Mouse (Mus musculus) limb, embryonic 13.5 days (tissue): ENCODE measurements around the gene Gpr155. TPM values are rescaled to one million over a fixed set of nuclear protein-coding genes. Genes with fewer than 3 reads are reported as not detected.

ENCODE experiments used
- ATAC-seq: fragments of 200-750 bp; cut with Nextera tagmentation; 2 replicates; pipeline ENCODE4 v1.8.0; 2017; ENCODE audit warnings: low read depth, moderate number of reproducible peaks, moderate TSS enrichment; ENCODE audit not compliant: low FRiP score
- H3K27ac ChIP-seq: fragments of 300-500 bp; sonication (generic); 2 replicates; pipeline ENCODE4 v1.5.1; 2015; ENCODE audit warnings: inconsistent platforms, mild to moderate bottlenecking, moderate library complexity
- H3K27me3 ChIP-seq: fragments of 300-500 bp; sonication (generic); 2 replicates; pipeline ENCODE4 v1.6.1; 2015; ENCODE audit warnings: mild to moderate bottlenecking, inconsistent platforms
- H3K36me3 ChIP-seq: fragments of 300-500 bp; sonication (generic); 2 replicates; pipeline ENCODE4 v1.6.1; 2015; ENCODE audit warnings: inconsistent platforms, mild to moderate bottlenecking, moderate library complexity
- H3K4me1 ChIP-seq: fragments of 300-500 bp; sonication (generic); 2 replicates; pipeline ENCODE4 v1.6.1; 2015; ENCODE audit warnings: inconsistent platforms
- H3K4me2 ChIP-seq: fragments of 300-500 bp; sonication (generic); replicated peaks from 2 replicates; pipeline ENCODE4 v1.6.1; 2015; ENCODE audit warnings: inconsistent platforms, mild to moderate bottlenecking, moderate library complexity
- H3K4me3 ChIP-seq: fragments of 300-500 bp; sonication (generic); 2 replicates; pipeline ENCODE4 v1.5.1; 2015; ENCODE audit warnings: moderate library complexity, mild to moderate bottlenecking, inconsistent platforms
- H3K9ac ChIP-seq: fragments of 300-500 bp; sonication (generic); 2 replicates; pipeline ENCODE4 v1.6.1; 2015; ENCODE audit warnings: mild to moderate bottlenecking, inconsistent platforms
- H3K9me3 ChIP-seq: fragments of 300-500 bp; sonication (generic); 2 replicates; pipeline ENCODE4 v1.6.1; 2016; ENCODE audit warnings: inconsistent platforms
- WGBS: fragments of 180-500 bp; shearing (Covaris S2); methylation state at CpG from one replicate; pipeline ENCODE4 v1.1.7; 2015; 5-methylcytosine and 5-hydroxymethylcytosine counted together
- polyA plus RNA-seq: library from polyadenylated mRNA; unstranded; fragments of >200 nt; fragmentation: Nextera tagmentation; extraction: Ambion mirVana; gene quantifications from 2 replicates; pipeline ENCODE4 v1.2.1, GENCODE M21; 2015

Gene Gpr155
- polyA plus RNA-seq, 1 experiment from 2014 or later = 4.7 TPM

DNA sequence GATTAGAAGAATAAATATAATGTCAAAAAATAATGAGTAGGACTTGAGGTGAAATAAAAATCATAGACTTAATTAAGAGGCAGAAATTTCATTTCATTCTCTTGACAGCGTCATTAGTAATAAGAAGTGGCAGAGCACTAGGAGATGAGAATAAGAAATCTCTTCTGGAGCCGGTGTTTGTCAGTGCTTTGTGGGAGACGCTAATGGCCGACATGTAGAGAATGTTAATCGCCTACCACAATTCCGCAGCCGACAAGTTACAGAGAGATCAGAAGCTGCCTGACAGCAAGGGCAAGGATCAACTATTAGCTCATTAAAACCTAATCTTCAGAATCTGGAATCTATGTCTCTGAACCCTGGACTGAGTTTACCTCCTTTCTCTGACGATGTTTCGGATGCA, 38.6 kb downstream of the Gpr155 start:
- Histone ChIP-seq H3K9me3 (no peaks in the 10 kb centered on the region), H3K4me1 (peaks cover 14% of the 10 kb centered on the region), H3K9ac (no peak overlapping the region), H3K36me3 (no peaks in the 10 kb centered on the region), H3K4me2 (0 out of 2 replicates have a peak overlapping the region, but pooled peaks have one; percentile 9), H3K27me3 (no peaks in the 10 kb centered on the region), H3K4me3 (no peak overlapping the region), H3K27ac (no peak overlapping the region)
- 36% methylated on average over 9 of the region's 9 CpGs for WGBS
- no peak for ATAC-seq

DNA sequence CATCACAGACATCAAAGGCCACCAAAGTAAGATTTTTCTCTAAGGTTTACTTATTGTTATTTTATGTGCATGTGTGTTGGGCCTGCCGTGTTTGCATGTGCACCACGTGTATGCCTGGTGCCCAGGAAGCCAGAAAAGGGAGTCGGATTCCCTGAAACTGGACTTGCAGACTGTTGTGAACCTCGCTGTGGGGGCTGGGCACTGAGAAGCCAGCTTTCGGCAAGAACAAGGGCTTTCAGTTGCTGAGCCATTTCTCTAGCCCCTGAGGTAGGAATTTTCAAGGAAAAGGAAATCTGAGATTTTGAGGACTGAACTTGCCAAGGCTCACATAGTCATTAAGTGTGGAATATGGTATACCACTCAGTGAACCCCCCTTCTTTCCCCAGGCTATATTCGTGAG, 39.2 kb downstream of the Gpr155 start:
- no peak overlapping the region for H3K4me2 ChIP-seq
- no peak for ATAC-seq
- no peaks in the 10 kb centered on the region for H3K27me3 ChIP-seq
- no peak overlapping the region for H3K4me3 ChIP-seq
- WGBS = 35% methylated on average over 6 of the region's 6 CpGs
- no peak overlapping the region for H3K9ac ChIP-seq
- peaks cover 14% of the 10 kb centered on the region for H3K4me1 ChIP-seq
- H3K9me3 ChIP-seq = no peaks in the 10 kb centered on the region
- no peak overlapping the region for H3K27ac ChIP-seq
- no peaks in the 10 kb centered on the region for H3K36me3 ChIP-seq

GRCm38 (mm10) chr2:73346345-73347086, 39.9 kb downstream of the Gpr155 start:
- Histone ChIP-seq H3K9me3 (no peaks in the 10 kb centered on the region), H3K36me3 (no peaks in the 10 kb centered on the region), H3K9ac (no peak overlapping the region), H3K27me3 (no peaks in the 10 kb centered on the region), H3K4me3 (no peak overlapping the region), H3K27ac (no peak overlapping the region), H3K4me2 (no peak overlapping the region), H3K4me1 (peaks cover 14% of the 10 kb centered on the region)
- ATAC-seq = no peak
- WGBS = 57% methylated on average over 13 of the region's 13 CpGs

- 34% methylated on average over 4 of the region's 4 CpGs for WGBS
- Histone ChIP-seq H3K36me3 (no peaks in the 10 kb centered on the region), H3K4me2 (no peak overlapping the region), H3K9me3 (no peaks in the 10 kb centered on the region), H3K9ac (no peak overlapping the region), H3K27me3 (no peaks in the 10 kb centered on the region), H3K27ac (no peak overlapping the region), H3K4me3 (no peak overlapping the region), H3K4me1 (peaks cover 14% of the 10 kb centered on the region)
- ATAC-seq = no peak
These were observed 41.2 kb downstream of the Gpr155 start for GRCm38 (mm10) chr2:73345204-73345603.

DNA sequence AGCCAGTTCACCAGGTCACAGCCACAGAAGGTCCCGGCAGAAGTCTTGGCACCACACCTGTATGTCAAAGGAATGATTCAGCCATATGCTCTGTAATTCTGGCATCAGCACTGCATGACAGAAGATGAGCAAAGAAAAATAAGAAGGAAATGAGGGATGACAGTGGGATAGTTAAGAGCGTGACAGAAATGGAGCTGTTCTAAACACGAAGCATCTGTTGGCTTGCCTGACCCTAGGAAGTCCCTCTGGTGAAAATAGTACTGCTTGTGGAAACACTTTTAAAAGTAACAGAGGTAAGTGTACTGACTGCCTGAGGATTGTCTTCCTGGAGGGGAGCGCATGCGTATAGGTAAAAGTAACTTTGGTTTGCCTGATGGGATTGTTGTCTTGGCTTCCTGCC, 42.7 kb downstream of the Gpr155 start:
- no peaks in the 10 kb centered on the region for H3K27me3 ChIP-seq
- H3K4me3 ChIP-seq = no peak overlapping the region
- peaks cover 14% of the 10 kb centered on the region for H3K4me1 ChIP-seq
- H3K36me3 ChIP-seq = no peaks in the 10 kb centered on the region
- ATAC-seq = no peak
- H3K4me2 ChIP-seq = no peak overlapping the region
- H3K9ac ChIP-seq = no peak overlapping the region
- no peaks in the 10 kb centered on the region for H3K9me3 ChIP-seq
- WGBS = 91% methylated on average over 5 of the region's 5 CpGs
- no peak overlapping the region for H3K27ac ChIP-seq

- Histone ChIP-seq H3K4me1 (no peaks in the 10 kb centered on the region), H3K36me3 (no peaks in the 10 kb centered on the region; the same call in 1 of the 2 replicates), H3K9ac (no peak overlapping the region), H3K27me3 (no peaks in the 10 kb centered on the region), H3K9me3 (no peaks in the 10 kb centered on the region), H3K4me2 (no peak overlapping the region), H3K27ac (no peak overlapping the region), H3K4me3 (no peak overlapping the region)
- WGBS = 60% methylated on average over 8 of the region's 8 CpGs
- ATAC-seq = no peak
These were observed 48.0 kb downstream of the Gpr155 start for GRCm38 (mm10) chr2:73338415-73338814.

GRCm38 (mm10) chr2:73335949-73336348, 50.4 kb downstream of the Gpr155 start:
- Histone ChIP-seq H3K4me2 (no peak overlapping the region), H3K36me3 (no peaks in the 10 kb centered on the region; the same call in 1 of the 2 replicates), H3K4me1 (no peaks in the 10 kb centered on the region), H3K27me3 (no peaks in the 10 kb centered on the region), H3K9ac (no peak overlapping the region), H3K4me3 (no peak overlapping the region), H3K27ac (no peak overlapping the region), H3K9me3 (no peaks in the 10 kb centered on the region)
- ATAC-seq = no peak
- 87% methylated on average over 3 of the region's 3 CpGs for WGBS

DNA sequence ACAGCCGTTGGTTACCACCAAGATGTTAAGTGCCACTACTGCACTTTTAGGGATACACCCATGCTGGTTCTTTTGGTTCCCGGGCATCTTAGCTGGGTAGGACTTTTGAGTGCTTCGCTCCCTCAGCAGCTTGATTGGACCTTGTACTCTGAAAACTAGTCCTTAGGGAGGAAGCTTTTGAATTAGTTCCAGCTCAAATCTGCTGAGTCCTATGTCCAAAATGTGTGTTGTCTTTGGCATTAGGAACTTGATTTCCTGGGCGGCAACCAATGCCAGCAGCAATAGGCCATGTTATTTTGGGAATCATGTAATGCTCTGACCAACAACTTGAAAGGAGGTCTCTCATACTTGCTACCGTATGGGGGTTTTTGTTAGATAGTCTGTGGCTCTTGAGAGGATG, 60.5 kb downstream of the Gpr155 start:
- WGBS = 88% methylated on average over 5 of the region's 5 CpGs
- ATAC-seq = no peak
- H3K27ac ChIP-seq = no peak overlapping the region
- H3K36me3 ChIP-seq = no peaks in the 10 kb centered on the region
- no peaks in the 10 kb centered on the region for H3K9me3 ChIP-seq
- no peak overlapping the region for H3K4me3 ChIP-seq
- no peaks in the 10 kb centered on the region for H3K27me3 ChIP-seq
- H3K9ac ChIP-seq = no peak overlapping the region
- no peak overlapping the region for H3K4me2 ChIP-seq
- no peaks in the 10 kb centered on the region for H3K4me1 ChIP-seq

- no peaks in the 10 kb centered on the region for H3K27me3 ChIP-seq
- H3K27ac ChIP-seq = no peak overlapping the region
- H3K4me3 ChIP-seq = no peak overlapping the region
- H3K36me3 ChIP-seq = no peaks in the 10 kb centered on the region; the same call in 1 of the 2 replicates
- H3K4me1 ChIP-seq = no peaks in the 10 kb centered on the region
- ATAC-seq = no peak
- no peak overlapping the region for H3K4me2 ChIP-seq
- no peak overlapping the region for H3K9ac ChIP-seq
- H3K9me3 ChIP-seq = no peaks in the 10 kb centered on the region
- 51% methylated on average over 12 of the region's 12 CpGs for WGBS
These were observed 63.4 kb downstream of the Gpr155 start for GRCm38 (mm10) chr2:73322991-73323390.

DNA sequence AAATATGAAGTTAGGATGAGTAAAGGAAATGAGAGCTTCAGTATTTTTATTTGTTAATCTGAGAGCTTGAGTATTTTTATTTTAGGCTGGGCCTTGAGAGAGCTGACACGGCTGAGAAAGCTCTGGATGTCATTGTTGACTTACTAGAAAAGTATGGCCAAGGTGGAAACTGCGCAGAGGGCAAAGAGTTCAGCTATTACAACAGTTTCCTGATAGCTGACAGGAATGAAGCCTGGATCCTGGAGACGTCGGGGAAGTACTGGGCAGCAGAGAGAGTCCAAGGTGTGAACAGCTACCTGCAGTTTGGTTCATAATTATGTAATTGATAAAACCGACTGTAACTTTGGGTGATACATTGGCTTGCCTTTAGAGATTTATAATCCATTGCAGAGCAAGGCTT, 67.2 kb downstream of the Gpr155 start:
- H3K9me3 ChIP-seq = no peaks in the 10 kb centered on the region
- no peak overlapping the region for H3K9ac ChIP-seq
- H3K4me3 ChIP-seq = no peak overlapping the region
- no peak overlapping the region for H3K27ac ChIP-seq
- no peak overlapping the region for H3K4me2 ChIP-seq
- no peaks in the 10 kb centered on the region for H3K27me3 ChIP-seq
- H3K36me3 ChIP-seq = no peaks in the 10 kb centered on the region; the same call in 1 of the 2 replicates
- no peak for ATAC-seq
- no peaks in the 10 kb centered on the region for H3K4me1 ChIP-seq
- 85% methylated on average over 5 of the region's 5 CpGs for WGBS

- no peak overlapping the region for H3K27ac ChIP-seq
- H3K9ac ChIP-seq = no peak overlapping the region
- H3K4me2 ChIP-seq = no peak overlapping the region
- WGBS = 91% methylated on average over 9 of the region's 9 CpGs
- H3K4me3 ChIP-seq = no peak overlapping the region
- no peaks in the 10 kb centered on the region for H3K27me3 ChIP-seq
- no peaks in the 10 kb centered on the region for H3K9me3 ChIP-seq
- no peaks in the 10 kb centered on the region; the same call in 1 of the 2 replicates for H3K36me3 ChIP-seq
- peaks cover 7% of the 10 kb centered on the region for H3K4me1 ChIP-seq
- no peak for ATAC-seq
These were observed 68.9 kb downstream of the Gpr155 start for GRCm38 (mm10) chr2:73317426-73317825.

- H3K9ac ChIP-seq = no peak overlapping the region
- no peak overlapping the region for H3K4me2 ChIP-seq
- no peak overlapping the region for H3K27ac ChIP-seq
- peaks cover 17% of the 10 kb centered on the region for H3K4me1 ChIP-seq
- no peaks in the 10 kb centered on the region for H3K9me3 ChIP-seq
- no peaks in the 10 kb centered on the region for H3K27me3 ChIP-seq
- H3K36me3 ChIP-seq = peaks cover 14% of the 10 kb centered on the region
- 94% methylated on average over 3 of the region's 3 CpGs for WGBS
- ATAC-seq = no peak
- no peak overlapping the region for H3K4me3 ChIP-seq
These were observed 72.1 kb downstream of the Gpr155 start for GRCm38 (mm10) chr2:73314311-73314710.

GRCm38 (mm10) chr2:73313117-73313501, 73.3 kb downstream of the Gpr155 start:
- Histone ChIP-seq H3K9ac (peak overlapping the region; percentile 68), H3K27me3 (no peaks in the 10 kb centered on the region), H3K9me3 (no peaks in the 10 kb centered on the region), H3K36me3 (peaks cover 25% of the 10 kb centered on the region), H3K27ac (peak overlapping the region; percentile 76; the same call in 1 of the 2 replicates), H3K4me1 (peaks cover 17% of the 10 kb centered on the region), H3K4me2 (peak overlapping the region; percentile 64), H3K4me3 (peak overlapping the region; percentile 73)
- 43% methylated on average over 14 of the region's 14 CpGs for WGBS
- ATAC-seq = no peak
